Mouse (Mus musculus) olfactory bulb, adult 2 months (tissue): ENCODE results near the gene Ly6g6e.

ENCODE experiments used
- CTCF ChIP-seq: fragments of 200-500 bp; IDR thresholded peaks from 2 replicates; pipeline ENCODE4 v1.5.1; 2012; ENCODE audit warnings: low read depth, mild to moderate bottlenecking, low read length, moderate library complexity; ENCODE audit not compliant: insufficient read depth
- POLR2A ChIP-seq: fragments of 200-500 bp; IDR thresholded peaks from 2 replicates; pipeline ENCODE4 v1.6.1; 2012; ENCODE audit warnings: mild to moderate bottlenecking, low read depth, low read length, moderate library complexity; ENCODE audit not compliant: insufficient read depth

DNA sequence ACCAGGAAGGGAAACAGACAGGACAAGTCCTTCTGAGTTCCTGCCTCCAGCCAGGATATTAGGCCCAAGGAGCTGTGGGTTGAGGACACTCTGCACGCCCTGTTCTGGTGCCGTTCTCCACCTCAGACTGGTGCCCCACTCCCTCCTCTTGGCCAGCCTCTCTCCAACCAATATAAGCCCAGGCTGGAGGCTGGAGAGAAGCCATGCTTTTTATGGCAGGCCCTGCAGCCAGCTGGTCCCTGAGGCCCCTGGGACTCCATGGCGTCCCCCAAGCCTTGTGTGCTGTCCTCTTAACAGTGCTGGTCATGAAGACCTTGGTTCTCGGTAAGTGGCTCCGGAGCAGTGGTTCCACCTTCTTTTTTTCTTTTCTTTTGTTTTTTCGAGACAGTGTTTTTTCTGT, 31.4 kb downstream of the Ly6g6e start, which contains the start of gene Ly6g5c:
- TF ChIP-seq POLR2A (no peak), CTCF (no peak)
